Mouse (Mus musculus) naive thymus-derived CD4-positive, alpha-beta T cell, adult 2 months (primary cell): Measurements from ENCODE around the gene Lgals4.
A peak's percentile ranks its signal among the peaks of the same experiment; 100 is the strongest.
"Not testable (repeated sequence)": the region's sequence is repeated elsewhere in the genome, so short reads cannot be mapped to it uniquely, and the experiment has no call there.

Source experiments
- DNase-seq: peaks from one replicate; pipeline ENCODE4 v3.0.0-alpha.2; 2011; ENCODE audit warnings: low read depth

Gene Lgals4

GRCm38 (mm10) chr7:28865481-28866300, 32.0 kb downstream of the Lgals4 start:
- DNase-seq = peak; percentile 98

- peak; percentile 45 for DNase-seq
These were observed 33.3 kb downstream of the Lgals4 start for GRCm38 (mm10) chr7:28866769-28867507.

GRCm38 (mm10) chr7:28867508-28868340, 34.1 kb downstream of the Lgals4 start:
- peak; percentile 93 for DNase-seq

GRCm38 (mm10) chr7:28870901-28871664, 37.4 kb downstream of the Lgals4 start:
- DNase-seq = no peak

GRCm38 (mm10) chr7:28874565-28874964, 40.9 kb downstream of the Lgals4 start:
- no peak for DNase-seq

GRCm38 (mm10) chr7:28876099-28876498, 42.4 kb downstream of the Lgals4 start:
- no peak for DNase-seq

- DNase-seq = no peak
These were observed 43.5 kb downstream of the Lgals4 start for GRCm38 (mm10) chr7:28877155-28877554.

- DNase-seq = no peak
These were observed 44.2 kb downstream of the Lgals4 start for GRCm38 (mm10) chr7:28877856-28878255.

- no peak for DNase-seq
These were observed 46.0 kb downstream of the Lgals4 start for GRCm38 (mm10) chr7:28879606-28880005.

- DNase-seq = no peak
These were observed 46.9 kb downstream of the Lgals4 start for GRCm38 (mm10) chr7:28880554-28880953.

GRCm38 (mm10) chr7:28881199-28881598, 47.5 kb downstream of the Lgals4 start, which contains the start of gene Capn12:
Gene Capn12, plus strand, starts transcription at chr7:28881422.
- DNase-seq = no peak

GRCm38 (mm10) chr7:28883039-28883438, 49.4 kb downstream of the Lgals4 start:
- no peak for DNase-seq

GRCm38 (mm10) chr7:28883704-28884103, 50.0 kb downstream of the Lgals4 start:
- not testable (repeated sequence) for DNase-seq

GRCm38 (mm10) chr7:28886486-28886885, 52.8 kb downstream of the Lgals4 start:
- DNase-seq = no peak

GRCm38 (mm10) chr7:28888701-28889161, 55.1 kb downstream of the Lgals4 start:
- DNase-seq = no peak
